Mouse (Mus musculus) frontal cortex, postnatal 25 days (tissue): ENCODE measurements at regions not wholly inside any gene's neighbourhood (a gene's known extent, or its start where the extent isn't known, plus 50 kb on each side); places are given as distances from the start of the nearest gene placed in this dataset.

ENCODE experiments used
- DNase-seq, 2 experiments: peaks; one replicate each; pipeline ENCODE4 v3.0.0; 2022; ENCODE audit warnings: low spot score in 2 of 2

DNA sequence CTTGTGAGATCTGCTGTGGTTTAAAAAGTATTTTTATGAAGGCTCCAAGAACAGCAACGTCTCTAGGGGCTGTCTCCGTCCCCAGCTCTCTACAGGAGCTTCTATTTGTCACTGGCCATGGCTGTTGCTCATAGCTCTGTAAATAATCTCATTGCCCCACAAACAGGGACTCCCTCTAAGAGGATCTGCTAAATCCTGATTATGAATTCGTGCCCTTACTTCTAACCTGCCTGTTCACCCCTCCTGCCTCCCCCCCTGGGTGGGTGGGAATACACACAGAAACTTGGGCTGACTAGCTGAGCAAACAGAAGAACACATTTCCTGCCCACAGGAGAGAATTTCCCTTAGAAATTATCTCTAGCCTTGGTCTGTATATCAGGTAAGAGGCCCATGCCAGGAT, 155.9 kb upstream of the Ncam1 start:
- no peak for DNase-seq

DNA sequence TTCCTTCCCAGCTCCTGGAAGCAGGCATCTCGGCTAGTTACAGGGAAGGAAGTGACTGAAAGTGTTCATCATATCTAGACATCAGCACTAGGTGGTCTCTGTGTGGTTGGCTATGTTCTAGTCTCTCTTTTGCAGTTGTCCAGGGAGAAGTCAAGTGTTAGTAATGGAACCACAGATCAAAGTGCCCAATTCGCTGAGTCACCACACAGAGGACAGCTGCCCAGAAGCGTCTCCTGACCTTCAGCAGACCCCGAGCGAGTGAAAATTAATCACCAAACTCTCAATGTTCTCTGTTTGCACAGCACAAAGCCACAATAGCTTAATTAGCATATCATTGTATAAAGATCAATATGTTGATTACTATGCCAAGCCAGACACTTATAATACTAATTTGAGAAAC, 151.6 kb upstream of the Ncam1 start:
- no peak for DNase-seq

DNA sequence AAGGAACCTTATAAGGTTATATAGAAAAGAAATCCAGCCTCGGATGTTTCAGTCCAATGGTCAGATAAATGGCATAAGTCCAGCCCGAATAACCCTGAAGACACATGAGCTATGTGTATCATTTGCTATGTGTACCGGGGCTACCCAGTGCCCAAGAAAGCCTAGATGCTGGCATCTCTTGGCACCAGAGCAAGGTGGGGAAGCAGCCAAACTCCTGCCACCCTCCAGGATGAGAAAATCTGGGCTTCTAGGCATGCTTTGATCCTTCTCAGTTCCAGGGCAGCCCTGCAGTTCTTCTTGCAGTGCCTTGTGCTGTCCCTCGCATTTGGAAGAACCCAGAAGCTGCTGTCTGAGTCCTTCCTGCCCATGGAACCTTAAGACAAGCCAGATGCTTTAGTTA, 149.8 kb upstream of the Ncam1 start:
- DNase-seq, result no peak

DNA sequence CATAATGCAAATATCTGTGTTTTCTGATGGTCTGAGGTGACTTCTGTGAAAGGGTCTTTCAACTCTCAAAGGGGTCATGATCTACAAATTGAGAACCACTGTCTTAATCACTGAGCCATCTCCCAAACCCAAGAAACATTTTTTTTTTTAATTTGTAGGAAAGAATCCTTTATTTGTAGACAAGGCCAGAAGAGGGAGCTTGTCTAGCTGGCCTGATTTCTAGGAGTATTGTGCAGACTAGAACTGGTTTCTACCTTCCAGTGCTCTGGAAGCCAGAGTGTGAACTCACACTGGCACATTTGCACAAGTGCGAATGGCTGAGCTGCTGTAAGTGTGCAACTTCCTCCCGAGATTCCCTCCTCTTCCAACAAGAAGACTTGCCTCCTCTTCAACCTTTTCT, 148.1 kb upstream of the Ncam1 start:
- no peak for DNase-seq

DNA sequence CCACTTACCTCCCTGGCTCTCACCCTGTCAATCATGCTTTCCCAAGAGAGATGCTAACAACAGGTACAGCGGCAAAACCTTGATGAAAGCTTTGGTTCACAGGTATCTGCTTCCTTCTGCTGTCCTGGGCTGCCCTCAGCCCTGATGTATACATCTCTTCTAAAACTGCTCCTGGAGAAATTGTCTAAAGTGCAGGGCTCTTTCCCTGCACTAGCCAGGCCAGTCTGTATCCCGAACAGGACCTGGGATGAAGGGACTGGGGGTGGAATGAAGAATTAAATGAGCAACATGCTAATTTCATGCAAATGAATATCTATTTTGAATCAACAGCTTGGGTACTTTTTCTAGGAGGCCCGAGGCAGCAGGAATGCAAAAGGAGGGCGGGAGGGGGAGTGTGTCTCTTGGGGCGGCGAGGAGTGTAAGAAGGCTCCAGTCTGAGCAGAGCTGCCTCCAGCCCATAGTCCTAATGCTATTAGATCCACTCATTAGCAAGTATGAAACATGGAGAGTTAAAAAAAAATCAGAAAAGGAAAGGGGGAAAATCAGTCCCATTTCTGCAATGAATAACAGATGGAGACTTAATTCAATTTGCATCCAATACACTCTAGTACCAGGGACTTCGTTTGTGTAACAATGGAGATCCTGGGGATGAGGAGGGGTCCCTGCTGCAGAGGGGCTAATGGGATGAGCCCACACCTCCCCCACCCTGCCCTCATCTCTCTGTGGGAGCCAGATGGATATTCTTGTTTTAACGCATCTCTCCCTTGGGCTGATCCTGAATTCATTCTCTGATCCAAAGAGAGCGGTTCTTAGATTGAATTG, 137.0 kb upstream of the Ncam1 start:
- no peak for DNase-seq

DNA sequence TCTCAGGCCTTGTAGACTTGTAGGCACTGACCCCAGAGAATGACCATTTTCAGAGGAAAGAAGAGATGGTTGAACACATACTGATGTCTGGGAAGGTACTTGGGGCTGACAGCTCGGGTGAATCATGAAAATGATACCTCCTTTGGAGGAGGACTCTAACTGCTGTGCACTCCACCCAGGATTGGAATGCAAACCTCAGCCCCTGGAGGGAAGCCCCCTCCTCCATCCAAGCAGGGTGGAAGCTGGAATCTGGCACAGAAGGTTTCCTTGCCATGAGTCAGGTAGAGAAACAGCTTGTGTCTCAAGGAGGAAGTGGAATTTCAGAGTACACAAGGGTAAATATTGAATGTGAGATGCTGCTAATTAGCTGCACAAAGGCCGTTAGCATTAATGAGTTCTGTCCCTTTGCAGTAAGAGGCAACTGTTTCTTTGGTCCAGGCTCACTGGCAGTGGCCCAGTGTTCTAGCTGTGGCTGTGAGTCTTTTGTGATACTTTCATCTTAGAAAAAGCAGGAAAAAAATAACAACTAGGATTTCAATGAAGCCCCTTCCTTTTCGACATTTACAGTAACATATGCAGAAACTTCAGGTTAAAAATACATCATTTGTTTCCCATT, 129.4 kb upstream of the Ncam1 start:
- no peak for DNase-seq

DNA sequence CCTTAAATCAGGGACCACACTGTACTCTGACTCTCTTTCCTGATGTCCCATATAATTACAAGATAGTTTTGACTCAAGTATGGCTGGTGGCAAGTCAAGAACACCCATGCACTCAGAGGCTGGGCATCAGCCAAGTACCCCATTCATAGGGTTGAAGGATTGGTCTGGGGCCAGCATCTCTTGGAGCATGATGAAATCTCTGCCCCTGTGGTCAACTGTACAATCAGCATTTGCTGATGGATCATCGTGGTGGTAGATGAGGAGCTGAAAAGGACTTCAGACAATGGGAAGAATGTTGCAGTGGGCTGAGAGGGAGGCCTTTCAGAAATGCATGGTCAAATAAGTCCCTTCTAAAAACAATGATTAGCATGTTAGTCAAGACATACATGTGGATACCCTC, 128.6 kb upstream of the Ncam1 start:
- no peak for DNase-seq

DNA sequence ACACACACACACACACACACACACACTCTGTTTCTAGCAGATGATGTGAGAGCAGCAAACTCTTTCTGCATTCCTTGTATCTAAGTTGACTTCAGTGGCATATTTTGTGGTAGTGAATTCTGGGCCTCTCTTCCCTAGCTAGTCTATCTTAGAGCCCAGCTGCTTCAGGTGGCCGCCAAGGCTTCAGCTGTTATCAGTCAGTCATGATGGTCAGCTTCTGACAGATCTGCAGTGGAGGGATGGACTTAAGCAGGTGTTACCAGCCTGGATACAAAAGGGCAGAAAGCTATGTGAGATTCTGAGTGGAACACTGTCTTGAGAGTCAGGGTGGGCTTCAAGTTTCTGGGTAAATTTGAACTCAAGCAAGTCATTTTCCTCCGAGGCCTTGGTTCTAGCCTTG, 127.1 kb upstream of the Ncam1 start:
- no peak for DNase-seq

DNA sequence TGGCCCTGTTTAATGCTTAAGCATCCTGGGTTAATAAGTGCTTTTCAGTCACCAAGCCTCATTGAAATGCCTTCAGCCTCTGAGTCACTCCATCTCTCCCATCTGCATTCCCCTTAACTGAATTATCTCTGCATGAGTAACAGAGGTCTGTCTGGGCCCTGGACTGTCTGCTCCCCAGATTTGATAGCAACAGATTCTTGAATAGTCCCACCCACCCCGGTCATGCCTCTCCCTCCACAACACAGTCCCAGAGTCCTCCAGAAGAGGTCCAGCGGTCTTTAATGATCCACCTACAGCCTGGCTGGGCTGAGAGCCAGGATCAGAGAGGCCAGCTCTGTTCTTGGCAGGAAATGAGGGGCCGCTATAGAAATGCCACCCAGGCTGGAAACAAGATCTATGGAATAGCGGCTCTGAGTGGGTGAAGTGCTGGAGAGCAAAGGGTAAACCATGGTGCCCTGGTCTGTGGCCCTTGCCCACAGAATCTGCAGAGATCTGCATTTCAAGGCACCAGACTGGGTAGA, 125.3 kb upstream of the Ncam1 start:
- no peak for DNase-seq

DNA sequence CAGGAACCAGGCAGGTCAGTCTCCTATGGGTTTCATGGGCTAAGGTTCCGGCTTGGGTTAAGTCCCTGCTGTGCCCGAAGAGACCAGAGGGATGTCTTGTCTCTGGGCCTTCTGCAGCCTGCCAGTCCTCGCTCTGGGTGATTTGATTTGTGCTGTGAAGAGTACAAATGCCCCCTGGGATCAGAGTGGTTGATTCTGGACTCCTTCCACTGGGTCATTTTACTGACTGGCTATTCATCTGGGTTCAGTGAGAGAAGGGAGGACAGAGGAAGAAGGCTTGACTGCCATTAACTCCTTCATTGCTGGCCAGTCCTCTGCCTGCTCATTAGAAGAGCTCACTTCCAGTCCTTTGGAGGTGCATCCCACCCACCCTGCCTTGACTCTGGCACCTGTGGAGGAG, 124.0 kb upstream of the Ncam1 start:
- no peak for DNase-seq

DNA sequence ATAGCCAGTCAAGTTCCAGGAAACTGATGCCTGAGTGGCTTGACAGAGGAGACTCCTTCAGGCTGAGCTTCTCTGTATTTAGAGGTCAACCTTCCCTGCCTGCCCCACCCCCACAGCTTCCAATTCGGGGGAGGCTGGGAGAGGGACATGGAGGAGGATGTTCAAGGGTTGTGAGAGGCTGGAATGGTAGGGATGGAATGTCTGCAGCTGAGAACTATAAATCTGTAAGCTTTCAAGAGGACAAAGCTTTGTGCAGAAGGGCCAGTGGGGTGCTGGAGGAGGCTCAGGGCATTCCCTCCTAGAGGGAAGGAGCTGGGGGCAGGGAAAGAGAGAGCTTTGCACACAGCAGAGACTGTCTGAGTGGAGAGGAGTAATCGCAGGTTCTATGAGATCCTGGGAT, 123.4 kb upstream of the Ncam1 start:
- no peak for DNase-seq

DNA sequence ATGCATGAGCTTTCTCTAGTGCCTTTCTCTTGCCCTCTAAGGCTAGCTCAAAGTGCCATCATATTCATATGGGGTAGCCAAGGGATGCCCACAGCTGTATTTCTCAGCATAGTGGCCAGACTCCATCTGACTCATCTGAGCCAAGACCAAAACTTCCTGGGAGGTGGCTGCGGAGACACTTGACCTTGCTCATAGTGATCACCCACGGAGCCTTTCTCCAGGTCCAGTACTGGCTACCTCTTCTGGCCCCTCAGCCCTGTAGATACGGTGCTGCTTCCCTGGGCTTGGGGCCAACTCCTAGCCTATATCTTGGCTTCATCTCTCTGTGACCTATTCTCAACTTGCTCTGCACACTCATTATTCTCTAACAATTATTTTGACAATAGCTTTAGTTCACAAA, 122.6 kb upstream of the Ncam1 start:
- no peak for DNase-seq

DNA sequence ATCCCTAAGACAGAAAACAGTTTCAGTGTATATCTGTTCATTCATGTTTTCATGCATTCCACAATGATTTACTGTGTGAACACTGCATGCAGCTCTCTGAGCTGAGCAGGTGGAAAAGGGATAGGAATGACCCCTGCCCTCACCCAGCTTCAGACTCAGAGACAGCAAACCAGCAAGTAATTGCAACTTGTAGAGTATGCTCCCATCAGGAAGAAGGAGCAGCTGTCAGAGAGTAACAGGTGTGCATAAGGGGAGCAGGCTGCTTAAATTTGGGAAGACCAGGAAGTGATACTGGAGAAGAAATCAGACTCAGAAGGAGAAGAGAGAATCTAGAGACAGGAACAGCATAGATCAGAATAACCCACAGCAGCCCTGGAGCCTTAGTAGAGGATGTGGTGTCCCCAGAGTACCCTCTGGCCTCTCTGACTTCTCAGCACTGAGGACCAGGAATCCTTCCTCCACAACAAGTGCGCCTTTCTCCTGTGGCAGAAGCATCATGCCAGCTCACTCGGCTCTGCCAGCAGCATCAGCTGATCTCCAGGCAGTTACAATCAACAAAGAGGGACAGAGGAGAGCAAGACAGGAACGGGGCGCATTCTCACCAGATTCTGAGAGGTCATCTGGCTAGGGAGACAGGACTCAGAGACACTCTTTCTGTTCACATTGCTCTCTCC, 116.5 kb upstream of the Ncam1 start:
- DNase-seq, result no peak

DNA sequence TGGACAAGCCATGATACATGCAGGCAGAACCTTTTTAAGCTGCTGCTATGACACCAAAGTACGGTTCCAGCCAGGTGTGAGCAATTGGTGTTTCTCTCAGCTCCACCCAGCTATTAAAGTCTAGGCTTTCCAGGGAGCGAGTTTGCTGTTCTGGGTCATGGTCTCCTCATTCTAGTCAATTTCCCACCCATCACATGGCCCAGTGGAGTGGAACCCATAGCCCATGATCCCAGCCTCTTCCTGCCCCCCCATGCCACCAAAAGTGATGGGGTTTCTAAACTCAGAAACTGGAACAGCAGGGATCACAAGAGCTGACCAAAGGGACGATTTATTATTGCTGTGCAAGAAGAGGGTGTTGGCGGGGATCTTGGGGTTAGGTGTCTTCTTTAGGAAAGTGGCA, 115.0 kb upstream of the Ncam1 start:
- no peak for DNase-seq

DNA sequence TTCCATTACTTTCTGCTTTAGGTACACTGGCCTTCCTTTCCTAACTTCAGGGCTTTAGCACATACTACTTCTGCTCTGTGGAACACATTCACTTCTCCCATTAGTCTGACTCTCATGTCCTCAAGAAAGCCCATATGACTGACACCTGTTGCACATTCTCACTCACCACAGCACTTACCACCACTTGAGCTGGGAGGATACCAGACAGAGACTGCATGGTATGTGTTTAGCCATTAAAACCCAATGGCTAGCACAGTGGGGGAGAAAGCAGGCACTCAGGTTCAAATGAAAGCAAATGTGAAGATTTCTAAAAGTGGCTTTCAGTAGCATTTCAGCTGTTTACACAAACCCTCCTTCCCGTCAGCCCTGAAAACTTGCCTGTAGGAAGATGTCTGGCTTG, 113.6 kb upstream of the Ncam1 start:
- no peak for DNase-seq

DNA sequence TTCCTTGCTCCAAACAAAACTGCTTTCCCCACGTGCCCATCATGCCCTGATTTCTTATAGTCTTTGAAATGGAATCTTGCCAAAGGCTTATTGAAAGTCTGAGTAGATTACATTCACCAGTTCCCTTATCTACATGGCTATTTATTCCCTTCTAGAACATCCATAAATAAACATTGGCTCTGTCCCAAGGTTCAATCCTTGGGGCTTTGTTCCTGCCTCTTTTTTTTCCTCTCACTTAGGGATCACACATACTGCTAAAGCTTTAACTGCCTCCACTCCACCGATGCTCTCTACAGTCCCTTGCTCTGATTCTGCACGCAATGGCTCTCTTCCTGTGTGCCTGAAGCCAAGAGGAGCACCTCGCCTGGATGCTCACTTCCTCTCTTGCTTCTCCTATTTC, 107.6 kb upstream of the Ncam1 start:
- DNase-seq, result no peak

DNA sequence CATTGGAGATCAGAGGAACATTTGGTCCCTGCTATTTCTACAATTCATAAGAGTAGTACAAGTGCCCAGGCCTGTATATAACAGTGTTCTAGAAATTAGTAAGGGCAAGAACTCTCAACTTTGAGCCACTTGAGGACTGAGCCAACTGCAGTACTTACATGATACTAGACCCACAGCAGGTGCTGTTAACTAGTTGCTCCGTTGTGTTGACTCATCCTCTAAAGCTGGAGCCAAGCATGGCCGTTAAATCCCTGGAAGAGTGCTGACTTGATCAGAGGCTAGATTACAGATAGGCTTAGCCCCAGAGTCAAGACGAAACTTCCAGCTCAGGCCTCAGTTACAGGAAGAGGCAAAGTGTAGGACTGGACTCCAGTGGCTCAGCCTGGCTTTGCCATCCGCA, 107.0 kb upstream of the Ncam1 start:
- no peak for DNase-seq

DNA sequence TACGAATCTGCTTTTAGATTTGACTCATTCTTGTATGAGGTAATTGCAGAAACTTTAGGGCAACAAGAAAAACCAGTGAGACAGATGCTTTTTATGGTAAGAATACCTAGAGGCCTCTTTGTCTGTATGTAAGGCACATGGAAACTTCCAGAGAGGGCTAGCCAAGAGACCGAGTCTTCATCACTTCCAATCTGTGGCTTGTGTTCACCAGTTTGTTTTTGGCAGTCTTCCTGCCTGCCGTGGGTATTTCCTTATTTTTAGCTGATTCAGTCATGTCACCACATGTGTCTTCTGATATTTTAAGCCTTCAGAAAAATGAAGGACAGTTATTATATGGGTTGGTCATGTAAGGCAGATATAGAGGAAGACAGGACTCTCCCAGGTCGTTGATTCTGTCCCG, 100.2 kb upstream of the Ncam1 start:
- no peak for DNase-seq

DNA sequence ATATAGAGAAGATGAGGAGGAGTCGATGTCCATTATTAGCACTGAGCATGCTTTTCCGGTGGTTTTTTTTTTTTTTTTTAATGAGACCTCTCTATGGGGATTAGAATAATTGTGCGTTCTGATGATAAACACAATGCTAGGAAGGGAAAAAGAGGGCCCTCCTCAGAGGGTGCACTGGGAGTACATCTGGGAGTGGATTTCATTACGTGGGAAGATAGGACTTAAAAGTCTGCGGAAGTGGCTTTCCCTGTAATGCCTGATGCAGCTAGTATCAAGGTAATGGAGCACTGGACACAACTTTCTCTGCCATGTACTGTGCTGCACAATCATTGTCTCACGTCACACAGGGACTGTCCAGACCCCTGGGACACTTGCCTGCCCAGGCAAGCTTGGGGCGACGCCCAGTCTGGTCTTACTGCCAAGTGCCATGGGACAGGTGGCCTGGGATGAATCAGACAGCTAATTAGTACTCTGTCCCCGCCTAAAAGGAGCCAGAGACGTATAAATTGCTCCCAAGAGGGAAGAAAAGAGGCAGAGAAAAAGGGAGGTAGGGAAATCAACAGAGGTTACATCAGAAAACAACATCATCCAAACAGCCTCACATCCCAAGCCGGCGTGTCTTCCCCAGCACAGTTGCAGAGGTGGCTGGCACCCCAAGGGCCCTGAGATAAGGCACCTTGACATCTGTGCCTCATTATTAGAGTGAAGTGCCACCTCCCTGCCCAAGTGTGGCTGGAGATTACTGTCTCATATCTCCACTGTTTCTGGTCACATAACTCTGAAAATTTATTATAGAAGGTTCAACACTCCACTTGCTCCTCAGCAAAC, 86.0 kb upstream of the Ncam1 start:
- no peak for DNase-seq

DNA sequence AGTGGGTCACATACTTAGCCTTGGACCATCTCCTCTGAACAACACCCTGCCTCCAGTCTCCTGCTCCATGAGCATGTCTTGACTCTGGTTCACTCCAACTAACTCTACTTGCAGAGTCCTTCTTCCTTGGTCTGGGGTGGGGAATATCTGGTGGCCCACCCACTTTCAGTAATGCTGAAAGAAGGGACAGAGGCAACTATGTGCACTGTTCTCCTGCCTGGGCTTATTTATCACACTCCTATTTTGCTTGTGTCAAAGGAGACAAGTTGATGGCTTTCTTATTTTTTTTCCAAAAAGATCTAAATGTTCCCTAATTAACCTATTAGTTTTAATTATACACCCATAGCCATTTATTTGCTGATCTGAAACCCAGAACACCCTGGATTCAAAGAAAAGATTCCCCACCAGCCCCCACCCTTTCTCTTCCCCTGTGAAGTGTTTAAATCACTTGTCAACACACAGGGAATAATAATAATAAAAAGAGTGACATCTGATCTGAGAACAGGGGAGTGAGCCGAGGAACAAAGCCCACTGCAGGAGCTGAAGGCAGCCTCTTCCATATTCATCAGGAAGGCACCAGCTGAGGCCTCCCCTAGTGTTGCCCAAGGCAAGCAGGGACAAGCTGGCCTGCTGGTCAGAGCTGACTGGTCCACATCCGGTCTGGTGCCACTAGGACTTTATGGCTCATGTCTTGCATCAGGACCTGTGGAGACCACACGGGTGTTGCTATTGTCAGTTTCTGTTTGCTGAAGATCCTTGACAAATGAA, 80.8 kb upstream of the Ncam1 start:
- DNase-seq, result no peak

DNA sequence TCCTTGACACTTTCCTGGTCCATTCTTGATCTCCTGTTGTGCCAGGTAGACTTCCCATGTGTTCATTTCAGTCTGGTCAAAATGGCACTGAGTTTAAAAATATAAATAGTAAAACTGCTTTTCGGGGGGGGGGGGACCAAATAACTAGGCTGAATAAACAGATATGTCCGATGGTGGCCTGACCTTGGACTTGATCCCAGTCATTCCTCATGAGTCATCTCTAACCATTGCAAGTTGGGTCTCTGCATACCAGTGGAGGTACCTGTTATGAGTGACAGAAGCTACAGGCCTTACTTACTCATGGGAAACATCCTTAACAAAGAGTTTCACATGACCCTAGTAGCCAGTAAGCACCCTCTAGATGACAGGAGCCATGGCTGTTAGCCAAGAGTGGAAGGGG, 76.2 kb upstream of the Ncam1 start:
- no peak for DNase-seq
